Mouse (Mus musculus): ENCODE results near the gene Gm10073. TPM values are rescaled to one million over a fixed set of nuclear protein-coding genes. Genes with fewer than 3 reads are reported as not detected.

Gm10073 gene
- polyA plus RNA-seq, 1 experiment, result 9.8 TPM

- Histone ChIP-seq H3K27ac (ENCODE audit: control insufficient read depth, insufficient read depth, low read depth, low read length) (no peak overlapping the region), H3K36me3 (ENCODE audit: control insufficient read depth, insufficient read depth, low read length) (no peaks in the 10 kb centered on the region), H3K4me3 (ENCODE audit: control insufficient read depth, low read depth, low read length) (no peak overlapping the region), H3K4me1 (ENCODE audit: control insufficient read depth, insufficient read depth, low read length) (no peaks in the 10 kb centered on the region), H3K27me3 (ENCODE audit: control insufficient read depth, insufficient read depth, low read length) (no peaks in the 10 kb centered on the region)
- TF ChIP-seq CTCF (IDR thresholded peaks at IDR 0.05; ENCODE audit: control insufficient read depth, insufficient read depth, insufficient replicate concordance, low read depth, low read length) (no peak), POLR2A (IDR thresholded peaks at IDR 0.05; ENCODE audit: control insufficient read depth, low read depth, low read length) (no peak)
These were observed 19.2 kb upstream of the Gm10073 start for GRCm38 (mm10) chr8:106592458-106592857.

GRCm38 (mm10) chr8:106588443-106589431, 15.5 kb upstream of the Gm10073 start:
- no peaks in the 10 kb centered on the region for H3K36me3 ChIP-seq (ENCODE audit: control insufficient read depth, insufficient read depth, low read length)
- TF ChIP-seq CTCF (IDR thresholded peaks at IDR 0.05; ENCODE audit: control insufficient read depth, insufficient read depth, insufficient replicate concordance, low read depth, low read length), result no peak

DNA sequence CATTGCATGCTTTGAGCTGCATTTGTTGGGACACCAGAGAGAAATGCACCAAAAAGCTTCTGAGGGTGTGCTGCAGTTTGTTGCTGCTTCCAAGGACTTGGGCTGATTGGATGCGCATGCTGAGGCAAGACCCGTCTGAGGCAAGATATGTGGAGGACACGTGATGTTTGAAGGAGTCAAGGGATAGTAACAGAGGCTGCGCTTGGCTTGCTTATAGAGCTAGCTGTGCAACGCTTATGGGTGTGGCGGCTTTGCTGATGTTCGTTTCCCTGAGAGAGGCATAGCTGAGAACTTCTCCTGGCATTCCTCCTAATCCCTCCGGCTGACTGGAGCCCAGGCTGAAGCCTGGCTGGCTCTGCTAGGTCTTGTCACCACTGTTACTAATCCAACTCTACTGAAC, 13.6 kb upstream of the Gm10073 start:
- Histone ChIP-seq H3K4me1 (ENCODE audit: control insufficient read depth, insufficient read depth, low read length) (no peaks in the 10 kb centered on the region), H3K4me3 (ENCODE audit: control insufficient read depth, low read depth, low read length) (no peak overlapping the region), H3K27me3 (ENCODE audit: control insufficient read depth, insufficient read depth, low read length) (no peaks in the 10 kb centered on the region), H3K27ac (ENCODE audit: control insufficient read depth, insufficient read depth, low read depth, low read length) (no peak overlapping the region), H3K36me3 (ENCODE audit: control insufficient read depth, insufficient read depth, low read length) (no peaks in the 10 kb centered on the region)
- TF ChIP-seq POLR2A (IDR thresholded peaks at IDR 0.05; ENCODE audit: control insufficient read depth, low read depth, low read length), result no peak
- TF ChIP-seq CTCF (IDR thresholded peaks at IDR 0.05; ENCODE audit: control insufficient read depth, insufficient read depth, insufficient replicate concordance, low read depth, low read length), result no peak

More at GRCm38 (mm10) chr8:106588443-106589431, 15.5 kb upstream of the Gm10073 start:
- H3K4me1 ChIP-seq (ENCODE audit: control insufficient read depth, insufficient read depth, low read length), result no peaks in the 10 kb centered on the region
- H3K27ac ChIP-seq (ENCODE audit: control insufficient read depth, insufficient read depth, low read depth, low read length), result no peak overlapping the region
- no peak overlapping the region for H3K4me3 ChIP-seq (ENCODE audit: control insufficient read depth, low read depth, low read length)
- H3K27me3 ChIP-seq (ENCODE audit: control insufficient read depth, insufficient read depth, low read length), result no peaks in the 10 kb centered on the region

DNA sequence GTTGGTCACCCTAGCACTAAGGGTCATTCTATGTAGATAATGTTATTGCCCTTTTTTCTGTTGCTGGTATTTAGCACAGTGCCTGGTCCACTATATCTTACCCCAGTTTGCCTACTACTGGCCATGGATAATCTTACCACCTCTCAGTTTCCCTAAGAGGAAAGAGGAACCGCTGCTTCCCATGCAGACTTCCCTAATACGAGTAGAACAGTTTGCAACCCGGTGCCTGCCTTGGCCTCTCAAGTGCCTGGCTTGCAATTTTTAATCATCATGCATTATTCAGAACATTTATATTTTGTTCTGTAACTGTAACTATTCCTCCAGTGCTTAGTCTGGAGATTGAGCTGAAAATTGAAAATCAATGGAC, 12.4 kb upstream of the Gm10073 start:
- no peaks in the 10 kb centered on the region for H3K36me3 ChIP-seq (ENCODE audit: control insufficient read depth, insufficient read depth, low read length)
- H3K4me1 ChIP-seq (ENCODE audit: control insufficient read depth, insufficient read depth, low read length), result no peaks in the 10 kb centered on the region
- no peak overlapping the region for H3K27ac ChIP-seq (ENCODE audit: control insufficient read depth, insufficient read depth, low read depth, low read length)
- no peaks in the 10 kb centered on the region for H3K27me3 ChIP-seq (ENCODE audit: control insufficient read depth, insufficient read depth, low read length)
- TF ChIP-seq CTCF (IDR thresholded peaks at IDR 0.05; ENCODE audit: control insufficient read depth, insufficient read depth, insufficient replicate concordance, low read depth, low read length) (no peak), POLR2A (IDR thresholded peaks at IDR 0.05; ENCODE audit: control insufficient read depth, low read depth, low read length) (no peak)
- no peak overlapping the region for H3K4me3 ChIP-seq (ENCODE audit: control insufficient read depth, low read depth, low read length)

DNA sequence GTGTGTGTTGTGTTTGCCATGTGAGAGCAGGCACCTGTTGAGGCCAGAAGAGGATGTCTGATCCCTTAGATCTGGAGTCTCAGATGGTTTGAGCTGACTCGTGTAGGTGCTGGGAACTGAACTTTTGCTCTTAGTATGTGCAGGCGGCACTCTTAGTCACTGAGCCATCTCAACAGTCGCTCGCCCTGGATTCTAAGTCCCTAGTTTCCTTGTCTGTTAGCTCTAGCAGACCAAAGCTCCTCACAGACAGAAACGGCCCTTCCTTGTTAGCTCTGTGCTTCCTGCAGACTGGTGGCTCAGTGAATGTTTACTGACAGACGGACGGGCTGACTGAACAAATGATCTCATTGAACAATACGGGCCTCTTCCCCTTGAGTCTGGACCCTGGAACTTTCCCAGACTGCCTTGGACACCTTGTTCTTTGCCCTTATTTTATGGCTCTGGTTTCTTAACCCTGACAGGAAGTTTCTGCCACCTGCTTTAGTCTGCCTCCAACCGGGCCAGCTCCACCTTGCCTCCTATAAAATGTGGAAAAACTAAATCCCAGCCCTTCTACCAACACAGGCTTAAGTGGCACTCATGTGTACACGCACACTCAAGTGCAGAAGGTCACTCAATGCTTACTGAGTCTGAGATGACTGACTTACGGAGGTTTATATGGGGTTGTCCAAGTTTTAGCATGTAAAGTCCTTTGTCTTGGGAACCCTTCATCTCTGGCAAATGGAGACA, 11.8 kb upstream of the Gm10073 start:
- Histone ChIP-seq H3K4me3 (ENCODE audit: control insufficient read depth, low read depth, low read length) (no peak overlapping the region), H3K27ac (ENCODE audit: control insufficient read depth, insufficient read depth, low read depth, low read length) (no peak overlapping the region), H3K4me1 (ENCODE audit: control insufficient read depth, insufficient read depth, low read length) (no peaks in the 10 kb centered on the region), H3K27me3 (ENCODE audit: control insufficient read depth, insufficient read depth, low read length) (no peaks in the 10 kb centered on the region), H3K36me3 (ENCODE audit: control insufficient read depth, insufficient read depth, low read length) (no peaks in the 10 kb centered on the region)
- TF ChIP-seq POLR2A (IDR thresholded peaks at IDR 0.05; ENCODE audit: control insufficient read depth, low read depth, low read length) (no peak), CTCF (IDR thresholded peaks at IDR 0.05; ENCODE audit: control insufficient read depth, insufficient read depth, insufficient replicate concordance, low read depth, low read length) (no peak)

DNA sequence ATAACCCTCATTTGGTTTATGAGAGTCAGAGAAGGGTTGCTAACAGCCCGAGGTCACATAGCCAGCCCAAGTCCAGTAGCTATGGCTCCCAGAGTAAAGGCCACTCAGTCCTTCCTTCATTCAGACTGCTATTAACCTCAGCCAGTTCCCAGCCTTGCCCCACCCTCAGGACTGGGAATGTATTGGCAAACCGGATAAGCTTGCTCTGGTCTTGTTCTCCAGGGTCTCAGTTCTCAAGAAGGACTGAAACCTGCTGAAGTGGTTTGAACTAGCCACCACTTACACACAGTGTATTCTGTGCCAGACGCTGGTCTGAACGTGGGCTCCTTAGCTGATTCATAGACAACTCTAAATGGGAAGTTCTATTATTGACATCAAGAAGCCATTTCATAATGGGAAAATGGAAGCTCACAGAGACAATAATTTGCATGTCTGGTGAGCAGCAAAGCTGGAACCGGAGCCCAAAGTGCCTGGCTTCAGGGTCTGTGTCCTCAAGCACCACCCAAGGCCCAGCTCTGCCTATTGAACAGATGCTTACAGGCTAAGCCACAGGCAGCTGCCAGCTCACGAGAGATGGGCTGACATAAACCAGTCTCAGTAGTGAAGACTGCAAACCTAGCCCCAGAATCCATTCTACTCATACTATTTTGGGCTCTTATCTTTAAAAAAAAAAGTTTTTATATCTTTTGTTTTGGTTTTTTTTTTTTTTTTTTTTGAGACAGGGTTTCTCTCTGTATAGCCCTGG, 8.3 kb upstream of the Gm10073 start:
- TF ChIP-seq POLR2A (IDR thresholded peaks at IDR 0.05; ENCODE audit: control insufficient read depth, low read depth, low read length) (no peak), CTCF (IDR thresholded peaks at IDR 0.05; ENCODE audit: control insufficient read depth, insufficient read depth, insufficient replicate concordance, low read depth, low read length) (no peak)
- Histone ChIP-seq H3K27ac (ENCODE audit: control insufficient read depth, insufficient read depth, low read depth, low read length) (no peak overlapping the region), H3K4me3 (ENCODE audit: control insufficient read depth, low read depth, low read length) (no peak overlapping the region)

DNA sequence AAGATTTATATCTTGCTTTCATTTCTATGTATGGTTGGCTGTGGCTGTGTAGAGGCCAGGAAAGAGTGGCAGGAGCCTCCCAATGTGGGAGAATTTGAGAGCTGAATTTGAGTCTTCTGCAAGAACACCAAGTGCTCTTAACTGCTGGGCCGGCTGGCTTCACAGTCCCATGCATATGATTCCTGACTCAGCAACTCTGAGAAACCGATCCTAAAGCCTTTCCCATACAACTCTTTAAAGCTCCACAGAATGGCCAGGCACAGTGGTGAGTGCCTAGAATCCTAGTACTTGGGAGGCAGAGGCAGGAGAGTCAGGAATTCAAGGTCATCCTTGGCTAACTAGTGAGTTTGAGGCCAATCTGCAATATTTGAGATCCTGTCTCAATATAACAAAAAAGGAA, 6.2 kb upstream of the Gm10073 start:
- Histone ChIP-seq H3K27me3 (ENCODE audit: control insufficient read depth, insufficient read depth, low read length) (no peaks in the 10 kb centered on the region), H3K36me3 (ENCODE audit: control insufficient read depth, insufficient read depth, low read length) (no peaks in the 10 kb centered on the region), H3K4me3 (ENCODE audit: control insufficient read depth, low read depth, low read length) (no peak overlapping the region), H3K4me1 (ENCODE audit: control insufficient read depth, insufficient read depth, low read length) (no peaks in the 10 kb centered on the region), H3K27ac (ENCODE audit: control insufficient read depth, insufficient read depth, low read depth, low read length) (no peak overlapping the region)
- TF ChIP-seq CTCF (IDR thresholded peaks at IDR 0.05; ENCODE audit: control insufficient read depth, insufficient read depth, insufficient replicate concordance, low read depth, low read length), result no peak

More for the DNA sequence above, 8.3 kb upstream of the Gm10073 start:
- H3K36me3 ChIP-seq (ENCODE audit: control insufficient read depth, insufficient read depth, low read length), result no peaks in the 10 kb centered on the region
- no peaks in the 10 kb centered on the region for H3K4me1 ChIP-seq (ENCODE audit: control insufficient read depth, insufficient read depth, low read length)
- no peaks in the 10 kb centered on the region for H3K27me3 ChIP-seq (ENCODE audit: control insufficient read depth, insufficient read depth, low read length)

Data from testis, adult 2 months (tissue).